10 mouse cellular contexts compared by ENCODE assay signal in genomic region chr14:122883821-122884584, GRCm38 (mm10). TPM values are rescaled to one million over a fixed set of nuclear protein-coding genes. Genes with fewer than 3 reads are reported as not detected.
DNase-seq lines count a peak whose midpoint lies in the region; TF ChIP-seq lines count a peak whose summit lies in the region.
"Had no signal": no experiment of that assay in that cellular context is flagged by ENCODE, and none has a peak within 500 bp of the region (broad histone marks: within the 10 kb centered on the region; RNA-seq: fewer than 3 reads in every experiment).

No protein-coding gene starts in this region.

- H3K27ac ChIP-seq in small intestine, adult 2 months (ENCODE audit: insufficient read depth, low read depth, low read length) = peak overlapping the region; percentile 16; the same call in 1 of the 2 replicates
- H3K27ac ChIP-seq: kidney, postnatal 0 days; macrophage had no signal

- no peak overlapping the region for H3K4me3 ChIP-seq in small intestine, adult 2 months (ENCODE audit: low read depth, low read length)

- DNase-seq in cerebellum, postnatal 14 days = peak; percentile 40 to 52
- DNase-seq in cerebellum, adult 9-10 months = no peak
- peak; percentile 37 to 55 for DNase-seq in right cerebral cortex, postnatal 10 days (ENCODE audit: low spot score in 2 of 2)
- no peak for DNase-seq in right cerebral cortex, postnatal 14 days
- DNase-seq in layer of hippocampus, adult 8-10 months (ENCODE audit: low spot score in 2 of 2) = peak; percentile 47 to 59
- no peak for DNase-seq in kidney, adult 11 months
- DNase-seq in frontal cortex, postnatal 25 days (ENCODE audit: low spot score in 2 of 2) = no peak

- 19% methylated on average over 10 of the region's 10 CpGs for WGBS in small intestine, adult 2 months

- peaks cover 18% of the 10 kb centered on the region for H3K36me3 ChIP-seq in small intestine, adult 2 months (ENCODE audit: control insufficient read depth, insufficient read depth, low read length)

- no peak for TF ChIP-seq CTCF in small intestine, adult 2 months (IDR thresholded peaks at IDR 0.05; ENCODE audit: extremely low read depth, insufficient read length, insufficient replicate concordance, low read depth, low read length)

- no peaks in the 10 kb centered on the region for H3K27me3 ChIP-seq in small intestine, adult 2 months (ENCODE audit: control insufficient read depth, insufficient read depth, low read length)

- no peak for TF ChIP-seq POLR2A in small intestine, adult 2 months (IDR thresholded peaks at IDR 0.05; ENCODE audit: low read depth, low read length)

- H3K4me1 ChIP-seq in small intestine, adult 2 months (ENCODE audit: control insufficient read depth, insufficient read depth, insufficient read length, low read length) = peaks cover 13% of the 10 kb centered on the region

RNA-seq across cellular contexts. Expression of gene Ggact, which starts 29.6 kb away (rescaled TPM):
- 10 to 100 TPM; 44.2 to 47.8 (median 45.5) TPM for total RNA-seq in layer of hippocampus, adult 8-10 months (2022)
- polyA plus RNA-seq in small intestine, adult 2 months (2012; rRNA removed) = 69.8 and 151 TPM in 2 replicates

Comparison
In these comparisons a context has a peak if more than half of its experiments do, and no peak if none do; other contexts are left out.
1. DNase-seq: peak in cerebellum, postnatal 14 days (2 of 2), right cerebral cortex, postnatal 10 days (2 of 2) and layer of hippocampus, adult 8-10 months (2 of 2); none in cerebellum, adult 9-10 months (single experiment), right cerebral cortex, postnatal 14 days (single experiment), kidney, adult 11 months (single experiment) and frontal cortex, postnatal 25 days (0 of 2).